Mouse (Mus musculus): ENCODE measurements at regions not wholly inside any gene's neighbourhood (a gene's known extent, or its start where the extent isn't known, plus 50 kb on each side); places are given as distances from the start of the nearest gene placed in this dataset.
A peak's percentile ranks its signal among the peaks of the same experiment; 100 is the strongest.

DNA sequence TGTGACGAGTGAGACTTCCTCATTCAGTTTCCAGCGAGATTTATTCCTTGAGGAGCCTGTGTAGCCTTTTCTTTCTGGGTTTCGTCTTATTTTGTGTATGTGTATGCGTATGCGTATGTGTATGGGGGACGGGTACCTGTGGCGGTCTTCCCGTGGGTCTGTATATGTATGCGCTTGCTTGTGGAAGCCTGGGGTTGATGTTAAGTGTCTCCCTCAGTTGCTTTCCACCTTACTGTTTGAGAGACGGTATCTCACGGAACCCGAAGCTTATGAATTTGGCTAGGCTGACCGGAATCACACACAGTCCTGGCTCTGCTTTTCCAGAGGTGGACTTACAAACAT lies 87.1 kb downstream of the Ankrd50 start:
- DNase-seq (ENCODE audit: low spot score in 2 of 2), result no peak

GRCm38 (mm10) chr3:38396760-38397614 lies 87.7 kb downstream of the Ankrd50 start:
- DNase-seq (ENCODE audit: low spot score in 2 of 2), result no peak

GRCm38 (mm10) chr3:38394308-38394707 lies 90.3 kb downstream of the Ankrd50 start:
- DNase-seq (ENCODE audit: low spot score in 2 of 2), result no peak

GRCm38 (mm10) chr3:38389647-38390046 lies 95.0 kb downstream of the Ankrd50 start:
- DNase-seq (ENCODE audit: low spot score in 2 of 2), result no peak

- no peak for DNase-seq (ENCODE audit: low spot score in 2 of 2)
Measured at GRCm38 (mm10) chr3:38388961-38389360, 95.7 kb downstream of the Ankrd50 start.

- no peak for DNase-seq (ENCODE audit: low spot score in 2 of 2)
Measured at GRCm38 (mm10) chr3:38382743-38383142, 101.9 kb downstream of the Ankrd50 start.

DNA sequence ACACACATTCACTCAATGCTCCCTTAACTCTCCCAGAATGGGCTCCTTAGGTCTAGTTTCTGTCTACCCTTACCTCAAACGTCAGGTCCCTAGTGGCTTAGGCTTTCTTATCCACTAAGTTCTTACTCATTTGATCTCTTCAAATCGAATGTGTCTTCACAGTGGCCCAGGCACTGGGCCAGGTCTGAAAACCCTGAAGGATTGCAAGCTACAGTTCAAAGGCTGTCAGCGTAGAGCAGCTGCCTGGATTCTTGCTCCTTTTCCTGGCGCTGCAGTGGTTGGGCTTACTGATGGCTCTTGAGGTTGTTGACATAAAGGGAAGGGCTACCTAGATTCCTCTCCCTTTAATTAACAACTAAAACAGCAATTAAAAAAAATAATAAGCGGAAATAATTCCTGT lies 103.0 kb downstream of the Ankrd50 start:
- DNase-seq (ENCODE audit: low spot score in 2 of 2), result no peak

- DNase-seq (ENCODE audit: low spot score in 2 of 2), result no peak
Measured at GRCm38 (mm10) chr3:38373690-38374089, 111.0 kb downstream of the Ankrd50 start.

DNA sequence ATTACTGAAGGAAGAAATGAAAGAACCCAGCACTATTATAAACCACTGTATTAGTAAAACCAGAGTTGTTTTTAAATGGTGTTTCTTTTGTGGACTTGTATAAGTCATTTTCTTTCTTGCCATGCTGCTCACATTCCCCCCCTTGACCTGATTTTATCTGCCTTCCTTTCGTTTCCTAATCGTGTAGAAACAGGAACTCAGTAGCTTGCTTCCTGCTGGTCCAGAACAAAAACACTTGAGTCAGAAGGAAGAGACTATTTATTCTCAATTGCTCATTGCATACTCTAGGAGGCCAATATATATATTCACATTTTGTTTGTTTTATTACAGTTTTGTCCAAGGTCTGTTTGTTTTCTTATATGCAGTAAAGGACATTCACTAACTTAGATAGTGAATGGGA lies 112.9 kb downstream of the Ankrd50 start:
- no peak for DNase-seq (ENCODE audit: low spot score in 2 of 2)

GRCm38 (mm10) chr3:38363888-38364287 lies 120.8 kb downstream of the Ankrd50 start:
- no peak for DNase-seq (ENCODE audit: low spot score in 2 of 2)

GRCm38 (mm10) chr3:38361411-38361810 lies 123.2 kb downstream of the Ankrd50 start:
- no peak for DNase-seq (ENCODE audit: low spot score in 2 of 2)

- DNase-seq (ENCODE audit: low spot score in 2 of 2), result no peak
Measured at GRCm38 (mm10) chr3:38360974-38361373, 123.7 kb downstream of the Ankrd50 start.

DNA sequence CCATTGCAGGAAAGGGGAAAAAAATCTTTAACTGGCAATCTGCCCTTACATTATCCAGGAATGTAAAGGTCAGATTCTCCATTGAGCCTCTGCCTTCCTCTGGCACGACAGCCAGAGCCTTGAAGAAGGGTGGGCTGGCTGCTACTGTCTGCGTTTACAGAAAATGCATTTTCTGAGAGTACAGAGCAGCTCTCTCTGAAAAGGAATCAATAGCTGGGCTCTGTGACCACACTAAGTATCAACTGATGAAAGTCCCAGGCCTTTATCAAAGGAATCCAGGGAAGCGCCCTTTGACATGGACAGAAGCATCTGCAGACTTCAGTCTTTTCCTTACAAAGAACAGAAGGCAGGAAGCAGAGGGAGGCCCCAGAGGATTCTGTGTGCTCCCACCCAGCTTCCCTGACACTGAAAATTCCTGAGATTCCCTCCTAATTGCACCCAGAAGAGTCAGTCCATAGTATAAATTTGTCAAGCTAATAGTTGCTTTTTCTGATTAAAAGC lies 124.2 kb downstream of the Ankrd50 start:
- no peak for DNase-seq (ENCODE audit: low spot score in 2 of 2)

DNA sequence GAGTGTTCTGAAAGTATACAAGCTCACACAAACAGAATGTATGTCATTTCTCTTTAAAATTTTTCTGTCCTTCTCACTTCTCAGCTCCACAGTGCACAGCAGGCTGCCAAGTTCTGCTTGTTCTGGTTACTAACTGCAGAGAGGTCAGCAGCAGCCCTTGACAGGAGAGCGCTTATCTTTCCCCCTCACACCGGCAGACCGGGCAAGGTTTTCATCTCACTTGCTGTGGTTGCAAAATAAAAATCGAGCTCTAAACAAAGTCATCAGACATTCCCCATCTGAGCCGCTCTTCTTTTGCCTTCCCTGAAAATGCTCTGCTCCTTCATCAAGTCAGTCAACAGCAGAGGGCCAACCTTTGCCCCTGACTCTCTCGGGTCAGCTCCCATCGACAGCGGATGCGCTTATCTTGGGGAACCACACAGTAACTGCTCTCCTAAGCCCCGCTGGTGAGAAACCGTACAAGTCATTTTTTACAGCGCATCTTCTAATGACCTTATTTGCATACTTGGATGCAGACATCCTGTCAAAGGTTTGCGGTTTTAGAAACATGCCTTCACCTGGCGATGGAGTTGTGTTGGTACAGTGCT lies 126.6 kb downstream of the Ankrd50 start:
- no peak for DNase-seq (ENCODE audit: low spot score in 2 of 2)

- DNase-seq (ENCODE audit: low spot score in 2 of 2), result no peak
Measured at GRCm38 (mm10) chr3:38344283-38344682, 140.4 kb downstream of the Ankrd50 start.

- DNase-seq (ENCODE audit: low spot score in 2 of 2), result peak in 1 of 2 experiments; percentile 8
Measured at GRCm38 (mm10) chr3:38341666-38342065, 143.0 kb downstream of the Ankrd50 start.

DNA sequence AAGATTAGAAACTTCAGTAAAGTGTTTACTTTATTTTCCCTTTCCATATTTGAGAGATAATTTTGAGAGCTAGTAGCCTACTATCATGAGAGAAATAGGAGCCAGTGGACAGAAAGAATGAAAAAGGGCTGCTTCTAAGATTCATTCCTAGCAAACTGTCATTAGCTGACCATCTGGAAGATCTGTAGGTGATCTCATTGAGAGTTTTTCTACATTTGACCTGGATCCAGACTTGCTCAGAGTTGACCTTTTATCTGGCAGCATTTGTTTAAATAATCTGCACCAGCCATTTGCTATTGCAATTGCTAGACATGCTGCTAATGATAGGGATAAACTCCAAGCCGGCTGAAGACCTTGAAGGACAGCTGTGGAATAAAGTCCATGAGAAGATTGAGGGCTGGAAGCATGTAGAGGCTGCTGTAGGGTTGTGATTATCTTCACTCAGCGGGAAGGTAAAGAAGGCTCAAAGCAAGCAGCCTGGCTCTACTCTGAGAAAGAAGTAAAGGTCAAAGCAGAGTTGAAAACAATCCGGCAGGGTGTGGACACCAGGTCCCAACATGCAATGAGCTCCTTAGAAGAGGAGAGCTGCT lies 151.2 kb downstream of the Ankrd50 start:
- no peak for DNase-seq (ENCODE audit: low spot score in 2 of 2)

- no peak for DNase-seq (ENCODE audit: low spot score in 2 of 2)
Measured at GRCm38 (mm10) chr3:38331169-38331568, 153.5 kb downstream of the Ankrd50 start.

DNA sequence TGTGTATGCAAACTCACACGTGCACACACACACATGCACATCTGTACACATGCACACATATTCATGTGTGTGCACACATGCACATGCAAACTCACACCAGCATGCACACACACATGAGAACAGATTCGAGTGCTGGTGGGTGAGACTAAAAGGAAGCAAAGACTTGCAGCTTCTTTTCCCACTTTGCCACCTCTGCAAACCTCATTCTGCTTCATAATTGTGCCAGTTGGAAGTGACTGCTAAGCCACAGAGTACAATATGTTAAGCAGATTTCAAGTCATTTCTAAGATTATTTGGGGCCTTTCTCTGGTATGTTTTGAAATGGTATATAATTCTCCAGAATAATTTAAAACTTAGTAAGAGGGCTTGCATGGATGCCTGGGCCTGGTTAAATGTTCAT lies 157.4 kb downstream of the Ankrd50 start:
- DNase-seq (ENCODE audit: low spot score in 2 of 2), result peak; percentile 3 to 17

GRCm38 (mm10) chr3:38326211-38326610 lies 158.4 kb downstream of the Ankrd50 start:
- no peak for DNase-seq (ENCODE audit: low spot score in 2 of 2)

- no peak for DNase-seq (ENCODE audit: low spot score in 2 of 2)
Measured at GRCm38 (mm10) chr3:38324663-38325062, 160.0 kb downstream of the Ankrd50 start.

- DNase-seq (ENCODE audit: low spot score in 2 of 2), result no peak
Measured at GRCm38 (mm10) chr3:38322426-38322825, 162.2 kb downstream of the Ankrd50 start.

DNA sequence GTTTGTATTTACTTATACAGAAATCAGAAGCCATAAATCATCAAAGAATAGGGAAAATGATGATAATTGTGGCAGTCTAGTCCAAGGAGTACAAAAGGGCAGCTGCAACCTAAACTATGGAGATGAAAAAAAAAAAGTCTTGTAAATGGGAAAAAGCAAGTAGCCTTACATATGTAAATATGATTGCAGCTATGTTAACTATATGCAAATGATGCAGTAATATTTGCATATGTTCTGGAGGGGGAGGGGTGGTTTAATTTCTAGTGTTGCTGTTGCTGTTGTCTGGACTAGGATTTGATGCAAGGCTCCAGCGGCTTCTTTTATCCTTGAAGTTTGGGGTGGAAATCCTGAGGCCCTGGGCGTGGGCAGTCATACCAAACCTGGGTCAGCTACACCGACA lies 163.0 kb downstream of the Ankrd50 start:
- no peak for DNase-seq (ENCODE audit: low spot score in 2 of 2)
